Mouse (Mus musculus) cerebellum, postnatal 4 days (tissue): ENCODE data around the gene Olfr435.
"Not testable (repeated sequence)": the region's sequence is repeated elsewhere in the genome, so short reads cannot be mapped to it uniquely, and the experiment has no call there.

ENCODE experiments used
- DNase-seq, 2 experiments: peaks; one replicate each; pipeline ENCODE4 v3.0.0; 2022; ENCODE audit warnings: low spot score in 2 of 2, mixed read lengths in 1 of 2

Gene Olfr435

DNA sequence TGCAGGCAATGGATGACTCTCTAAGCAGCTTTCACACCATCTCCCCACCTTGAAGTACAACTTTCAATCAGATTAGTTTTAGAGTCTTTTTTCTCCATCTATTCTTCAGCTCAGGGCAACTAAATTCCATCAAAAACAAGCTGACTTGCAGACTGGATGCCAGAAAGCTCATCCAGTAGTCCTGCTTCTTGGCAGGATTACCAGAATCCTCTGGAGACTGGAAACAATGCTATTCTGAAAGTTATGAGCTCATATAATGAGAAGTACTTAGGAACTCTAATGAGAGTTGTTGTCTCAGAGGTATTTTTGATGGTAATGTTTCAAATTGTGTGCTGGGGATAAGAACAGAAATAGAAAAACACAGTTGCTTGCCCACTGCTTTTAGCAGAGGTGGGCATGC lies at the start of gene Olfr435:
TSS of gene Olfr435 (plus strand) at position 366 of the 400 bp plus-strand sequence.
- no peak for DNase-seq

DNA sequence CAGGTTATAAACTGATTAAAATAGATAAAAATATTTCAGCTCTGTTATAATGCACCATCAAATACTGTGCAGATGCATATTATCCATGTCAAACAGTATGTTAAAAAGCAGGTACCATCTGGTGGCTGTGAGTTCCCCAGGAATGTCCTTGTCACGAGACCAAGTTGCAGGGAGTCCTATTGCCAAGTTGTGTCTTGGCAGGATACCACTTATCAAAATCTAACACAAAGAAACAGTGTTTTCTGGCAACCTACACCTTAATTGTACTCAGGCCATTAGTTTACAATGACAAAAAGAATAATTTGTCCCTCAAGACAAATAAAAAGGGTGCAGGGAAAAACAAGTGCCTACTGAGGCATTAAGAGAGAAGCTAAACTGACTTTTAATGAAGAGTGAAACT lies 37.4 kb upstream of the Olfr435 start:
- no peak for DNase-seq

DNA sequence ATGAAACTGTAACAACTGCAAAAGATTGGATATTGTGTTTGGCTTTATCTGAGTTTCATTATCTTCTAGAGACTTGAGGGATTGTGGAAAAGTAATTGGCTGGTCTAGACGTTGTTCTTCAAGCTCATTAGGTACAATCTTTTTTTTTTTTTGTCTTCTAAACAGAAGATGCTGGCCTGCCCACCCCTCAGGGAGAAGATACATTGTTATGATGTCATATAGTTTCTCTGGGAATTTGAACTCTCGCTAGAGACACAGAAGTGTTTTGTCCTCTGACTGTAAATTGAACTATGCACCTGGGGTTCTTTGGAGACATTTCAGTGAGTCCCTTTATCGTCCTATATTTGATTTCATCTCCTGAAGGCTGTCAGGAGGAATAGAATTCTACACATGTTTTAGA lies 34.0 kb upstream of the Olfr435 start, which contains the start of gene Olfr437:
TSS of gene Olfr437 (plus strand) at position 301 of the 400 bp plus-strand sequence.
- DNase-seq: no peak

DNA sequence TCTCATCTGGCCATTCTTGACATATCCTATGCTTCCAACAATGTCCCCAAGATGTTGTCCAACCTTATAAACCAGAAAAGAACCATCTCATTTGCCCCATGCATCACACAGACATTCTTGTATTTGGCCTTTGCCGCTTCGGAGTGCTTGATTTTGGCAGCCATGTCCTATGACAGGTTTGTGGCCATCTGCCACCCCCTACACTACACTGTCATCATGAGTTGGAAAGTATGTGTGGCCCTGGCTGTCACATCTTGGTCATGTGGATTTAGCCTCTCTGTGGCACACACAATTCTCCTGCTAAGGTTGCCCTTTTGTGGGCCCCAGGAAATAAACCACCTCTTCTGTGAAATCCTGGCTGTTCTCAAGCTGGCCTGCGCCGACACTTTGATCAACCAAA lies 29.7 kb upstream of the Olfr435 start:
- DNase-seq: no peak

DNA sequence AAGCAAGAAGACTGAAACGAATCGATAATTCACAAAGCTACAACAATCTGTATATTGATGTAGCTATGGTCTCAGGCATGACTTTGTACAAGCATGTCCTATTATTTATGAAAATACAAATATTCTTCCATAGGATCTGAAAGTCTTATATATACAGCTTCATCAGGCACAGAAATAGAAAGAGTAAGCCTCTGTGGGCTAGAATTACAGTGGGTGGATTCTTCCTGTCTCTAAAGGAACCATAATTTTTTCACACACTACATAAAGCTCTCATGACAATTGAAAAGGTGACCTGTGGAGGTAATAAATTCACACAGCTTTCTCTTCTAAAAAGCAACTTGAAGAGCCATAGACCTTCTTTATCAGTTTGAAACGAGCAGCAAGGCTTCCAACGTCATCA lies 25.1 kb upstream of the Olfr435 start, which contains the start of gene Olfr13:
TSS of gene Olfr13 (plus strand) at position 301 of the 400 bp plus-strand sequence.
- DNase-seq: no peak

DNA sequence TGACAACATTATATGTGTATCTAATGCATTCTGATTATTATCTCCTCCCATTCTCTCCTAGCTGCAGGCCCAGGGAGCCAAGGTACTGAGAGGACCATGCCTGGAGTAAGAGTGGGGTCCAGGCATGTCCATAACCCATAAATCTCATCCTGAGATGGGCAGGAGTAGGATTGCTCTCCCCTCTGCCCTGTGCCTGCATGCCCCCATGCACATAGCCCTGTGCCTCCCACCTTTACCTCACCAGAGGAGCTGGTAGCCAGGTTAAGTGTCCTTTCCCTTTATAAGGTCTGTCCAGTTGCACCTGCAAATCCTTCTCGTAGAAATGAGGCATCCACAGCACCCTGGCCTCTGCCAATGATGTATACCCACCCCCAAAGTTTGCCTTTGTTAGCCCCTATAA lies 18.8 kb upstream of the Olfr435 start:
- no peak for DNase-seq

DNA sequence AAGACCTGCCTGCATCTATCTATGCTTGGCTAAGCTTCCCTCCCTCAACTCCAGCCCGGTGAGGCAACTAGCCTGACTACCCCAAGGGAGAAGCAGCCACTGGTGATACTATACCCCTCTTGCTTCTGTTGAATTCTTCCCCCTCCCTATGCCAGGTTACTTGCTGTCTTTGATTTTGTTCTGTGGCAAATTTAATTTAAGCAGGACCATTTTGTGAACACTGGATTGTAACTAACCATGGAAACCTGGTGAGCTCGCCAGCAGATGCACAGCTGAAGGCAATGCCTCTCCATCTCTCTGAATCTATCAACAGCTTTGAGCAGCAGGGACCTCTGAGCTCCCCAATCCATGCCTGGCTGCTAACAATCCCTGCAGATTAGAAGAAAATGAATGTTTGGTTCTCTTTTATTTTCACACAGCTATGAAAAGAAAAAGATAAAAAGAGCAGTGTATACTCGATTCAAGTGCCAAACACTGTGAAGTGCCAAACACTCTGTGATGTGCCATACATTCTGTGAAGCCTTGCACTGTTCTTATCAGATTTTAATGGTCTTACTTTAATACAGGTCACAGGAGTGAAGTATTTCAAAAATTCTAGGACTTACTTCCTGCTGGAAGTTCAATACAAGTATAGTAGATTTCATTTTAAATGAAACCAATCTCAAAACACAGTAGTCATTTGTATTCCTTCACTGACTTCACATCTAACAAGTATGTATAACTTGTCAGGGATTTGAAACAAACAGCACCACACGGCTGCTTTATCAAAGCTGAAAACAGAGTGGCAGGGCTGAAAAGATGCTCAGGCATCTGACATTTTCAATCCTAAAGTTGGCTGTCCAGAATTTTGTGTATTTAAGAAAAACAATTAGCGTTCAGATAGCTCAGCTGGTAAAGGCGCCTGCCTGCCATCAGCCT lies 18.1 kb upstream of the Olfr435 start:
- no peak for DNase-seq

DNA sequence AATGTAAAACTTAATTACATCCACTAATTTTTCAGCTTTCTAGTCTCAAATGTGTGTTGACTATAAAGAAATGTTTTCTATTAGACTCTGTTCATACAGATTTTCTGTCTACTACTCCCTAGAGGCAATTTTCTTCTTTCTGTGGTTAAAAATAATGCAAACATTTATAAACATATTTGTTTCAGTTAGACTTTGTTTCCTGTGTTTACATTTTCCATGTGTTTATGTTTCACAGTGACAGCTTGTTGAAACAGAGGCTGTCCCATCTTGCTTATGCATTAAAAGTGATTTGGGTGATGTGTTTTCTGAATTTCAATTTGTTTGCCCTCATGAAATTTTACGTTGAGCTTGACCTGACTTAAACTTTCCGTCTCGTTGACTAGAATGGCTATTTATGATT lies 6.0 kb upstream of the Olfr435 start:
- DNase-seq: no peak

DNA sequence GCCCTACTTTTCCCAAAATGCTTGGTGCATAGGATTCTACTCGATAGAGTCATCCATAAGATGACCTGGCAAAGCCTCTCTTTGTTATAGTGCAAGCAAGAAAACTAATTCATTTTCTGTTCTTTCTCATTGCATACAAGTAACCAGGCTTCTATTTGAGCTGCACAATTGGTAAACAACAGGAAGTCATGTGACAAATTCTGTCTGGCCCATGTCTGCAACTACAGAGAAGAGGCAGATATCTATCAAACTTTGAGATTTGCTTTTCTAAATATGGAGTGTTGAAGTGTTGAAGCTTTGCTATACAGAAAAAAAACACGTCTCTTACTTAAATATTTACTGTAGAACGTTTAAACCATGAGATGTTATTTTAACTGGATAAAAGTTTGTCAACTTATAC lies 1.1 kb downstream of the Olfr435 start:
- DNase-seq: no peak

DNA sequence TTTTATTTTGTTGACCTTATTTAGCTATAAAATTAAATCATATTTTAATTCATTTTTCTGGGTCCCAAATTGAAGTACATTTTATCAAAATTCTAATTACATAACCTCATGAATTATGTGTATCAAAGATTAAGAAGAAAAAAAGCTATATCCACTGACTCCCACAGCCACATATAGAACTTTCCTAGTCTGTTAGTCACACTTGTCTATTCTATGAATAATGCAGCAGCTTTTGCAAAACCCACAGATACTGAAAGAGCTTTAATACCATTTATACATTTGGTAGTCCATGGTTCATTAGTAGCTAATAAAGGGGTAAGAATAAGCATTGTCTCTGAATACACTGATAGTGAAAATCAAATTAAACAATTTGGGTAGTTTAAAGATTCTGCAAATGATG lies 5.8 kb downstream of the Olfr435 start:
- DNase-seq: no peak

DNA sequence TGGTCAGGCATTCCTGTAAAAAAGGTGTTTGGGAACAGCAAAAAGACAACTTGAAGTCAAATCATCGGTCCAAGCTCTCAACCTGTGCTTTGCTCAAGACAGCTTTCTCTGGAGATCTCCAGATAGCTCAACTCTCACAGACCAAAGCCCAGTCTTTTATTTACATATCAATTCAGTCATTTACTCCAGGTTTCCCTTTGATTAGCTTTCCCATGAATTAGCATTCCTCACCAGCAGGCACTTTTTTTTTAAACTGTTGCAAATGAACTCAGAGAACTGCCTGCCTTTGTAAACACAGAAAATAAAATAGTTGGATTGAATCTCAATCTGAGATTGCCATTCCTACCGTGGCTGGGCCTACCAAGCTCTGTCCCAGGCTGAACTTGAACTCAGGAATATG lies 8.4 kb downstream of the Olfr435 start:
- DNase-seq: no peak

DNA sequence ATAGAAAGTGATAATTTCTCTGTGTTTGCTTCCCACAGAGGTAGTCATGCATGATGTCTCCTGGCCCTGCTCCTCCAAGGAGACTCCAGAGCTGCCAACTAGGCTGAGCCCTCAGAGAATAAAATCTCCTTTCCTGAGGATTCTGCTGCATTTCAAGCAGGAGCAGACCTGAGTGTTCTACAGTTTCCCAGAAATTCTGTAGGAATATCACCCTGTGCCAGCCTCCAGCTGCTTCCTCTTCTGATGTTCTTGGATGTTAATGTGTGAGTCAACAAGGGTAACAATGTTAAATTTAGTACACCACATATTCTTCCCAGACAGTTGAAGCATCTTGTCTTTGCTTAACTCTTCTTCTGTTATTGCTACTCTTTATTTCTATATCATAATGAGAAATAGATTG lies 15.9 kb downstream of the Olfr435 start, which contains the start of gene Olfr434:
TSS of gene Olfr434 (plus strand) at position 149 of the 400 bp plus-strand sequence.
- not testable (repeated sequence) for DNase-seq

DNA sequence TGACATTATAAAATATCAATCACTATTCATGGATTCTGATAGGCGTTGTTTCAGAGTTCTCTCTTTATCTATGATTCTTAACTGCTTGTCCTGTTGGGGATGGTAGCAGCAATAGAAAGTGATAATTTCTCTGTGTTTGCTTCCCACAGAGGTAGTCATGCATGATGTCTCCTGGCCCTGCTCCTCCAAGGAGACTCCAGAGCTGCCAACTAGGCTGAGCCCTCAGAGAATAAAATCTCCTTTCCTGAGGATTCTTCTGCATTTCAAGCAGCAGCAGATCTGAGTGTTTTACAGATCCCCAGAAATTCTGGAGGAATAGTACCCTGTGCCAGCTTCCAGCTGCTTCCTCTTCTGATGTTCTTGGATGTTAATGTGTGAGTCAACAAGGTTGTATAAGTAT lies 34.3 kb downstream of the Olfr435 start, which contains the start of gene Olfr47:
TSS of gene Olfr47 (plus strand) at position 275 of the 400 bp plus-strand sequence.
- not testable (repeated sequence) for DNase-seq

DNA sequence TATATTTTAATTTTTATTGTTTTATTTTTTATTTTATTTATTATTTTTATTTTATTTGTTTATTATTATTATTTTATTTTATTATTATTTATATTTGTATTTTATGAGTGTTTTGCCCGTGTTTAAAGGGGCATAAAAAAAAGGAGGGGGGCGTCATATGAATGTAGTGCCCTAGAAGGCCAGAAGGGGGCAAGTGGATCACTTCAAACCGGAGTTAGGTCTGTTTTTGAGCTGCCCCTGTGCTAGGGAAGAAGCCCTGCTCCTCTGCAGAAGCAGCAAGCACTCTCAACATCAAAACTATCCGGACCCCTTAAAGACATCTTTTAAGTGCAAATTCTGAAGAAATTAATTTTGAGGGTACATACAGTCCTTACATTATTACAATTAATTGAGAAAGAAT lies 45.1 kb downstream of the Olfr435 start:
- peak in 1 of 2 experiments; percentile 7 for DNase-seq

DNA sequence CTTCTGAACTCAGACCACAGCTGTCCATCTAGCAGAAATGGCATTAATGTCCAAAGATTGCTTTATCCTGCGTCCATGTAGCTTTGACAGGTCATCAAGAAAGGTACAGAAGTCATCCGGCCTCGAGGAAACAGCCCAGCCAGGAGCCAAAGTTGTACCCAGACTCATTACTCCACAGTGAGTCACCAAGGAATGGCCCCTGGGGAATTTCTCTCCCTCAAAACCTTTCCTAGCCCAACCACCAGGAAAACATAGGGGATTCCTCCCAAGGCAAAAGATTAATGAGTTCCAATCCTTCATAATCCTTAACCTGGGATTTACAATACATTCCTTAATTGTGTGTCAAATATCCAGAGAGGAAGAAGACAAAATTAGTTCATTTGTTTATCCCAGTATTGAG lies 50.5 kb downstream of the Olfr435 start:
- DNase-seq: no peak

DNA sequence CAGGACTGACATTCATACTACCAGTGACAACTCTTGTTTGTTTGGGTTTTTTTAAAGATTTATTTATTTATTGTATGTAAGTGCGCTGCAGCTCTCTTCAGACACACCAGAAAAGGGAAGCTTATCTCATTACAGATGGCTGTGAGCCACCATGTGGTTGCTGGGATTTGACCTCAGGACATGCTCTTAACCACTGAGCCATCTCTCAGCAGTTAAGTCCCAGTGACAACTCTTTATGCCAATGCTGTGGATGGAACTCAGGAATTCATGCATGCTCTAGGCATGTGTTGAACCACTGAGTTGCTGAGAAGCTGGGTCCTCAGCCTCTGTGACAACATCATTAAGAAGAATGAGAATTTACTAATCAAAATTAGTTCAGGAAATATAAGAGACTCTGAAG lies 56.0 kb downstream of the Olfr435 start:
- no peak for DNase-seq
